Comparison of ENCODE assay signal across 15 mouse cellular contexts in genomic region chr3:51590207-51590892, GRCm38 (mm10). TPM values are rescaled to one million over a fixed set of nuclear protein-coding genes. Genes with fewer than 3 reads are reported as not detected.
A peak's percentile ranks its signal among the peaks of the same experiment; 100 is the strongest.
DNase-seq lines count a peak whose midpoint lies in the region; ATAC-seq and TF ChIP-seq lines count a peak whose summit lies in the region.
"Had no signal": no experiment of that assay in that cellular context is flagged by ENCODE, and none has a peak within 500 bp of the region (broad histone marks: within the 10 kb centered on the region; RNA-seq: fewer than 3 reads in every experiment).

No protein-coding gene starts in this region.

- no peak for DNase-seq in kidney, adult 9 months
- no peak for DNase-seq in embryonic facial prominence, embryonic 10.5 days (ENCODE audit: low spot score)
- DNase-seq in midbrain, postnatal 0 days (ENCODE audit: low spot score), result peak; percentile 63
- DNase-seq in layer of hippocampus, adult 9-11 months, result no peak
- no peak for DNase-seq in B cell, adult 2 months
- no peak for DNase-seq in lung, postnatal 36 days
- DNase-seq: adrenal gland, postnatal 25 days; cerebellum, adult 8-10 months; heart, adult 11 months; lung, adult 18-20 months; right cerebral cortex, postnatal 14 days had no signal

- no peak overlapping the region for H3K9ac ChIP-seq in kidney, embryonic 14.5 days (ENCODE audit: low read depth, low read length)
- H3K9ac ChIP-seq in hindbrain, embryonic 12.5 days, result no peak overlapping the region
- no peak overlapping the region for H3K9ac ChIP-seq in midbrain, postnatal 0 days (replicated peaks; ENCODE audit: low read length, poor library complexity, severe bottlenecking)

- no peak for TF ChIP-seq CTCF in midbrain, postnatal 0 days (IDR thresholded peaks at IDR 0.05)

- ATAC-seq in kidney, embryonic 14.5 days (ENCODE audit: low FRiP score, low TSS enrichment), result peak; percentile 46; the same call in 1 of the 2 replicates
- ATAC-seq in hindbrain, embryonic 12.5 days (ENCODE audit: low FRiP score), result peak; percentile 92
- peak; percentile 92 for ATAC-seq in midbrain, postnatal 0 days (ENCODE audit: low FRiP score)
- ATAC-seq: inflammation-experienced regulatory T-cells, adult 6 months had no signal

- no peak overlapping the region for H3K4me3 ChIP-seq in kidney, embryonic 14.5 days (ENCODE audit: low read length)
- peak overlapping the region; percentile 13; the same call in 1 of the 2 replicates for H3K4me3 ChIP-seq in embryonic facial prominence, embryonic 10.5 days
- H3K4me3 ChIP-seq in hindbrain, embryonic 12.5 days, result no peak overlapping the region
- H3K4me3 ChIP-seq in midbrain, postnatal 0 days (ENCODE audit: low read depth, low read length), result no peak overlapping the region
- H3K4me3 ChIP-seq: erythroblast, embryonic 14.5 days had no signal

- no peaks in the 10 kb centered on the region for H3K27me3 ChIP-seq in kidney, embryonic 14.5 days (ENCODE audit: control insufficient read depth, insufficient read depth, low read length)
- H3K27me3 ChIP-seq in embryonic facial prominence, embryonic 10.5 days (replicated peaks; ENCODE audit: low read depth, poor library complexity, severe bottlenecking), result 0 out of 2 replicates have a peak, but pooled peaks cover 4% of the 10 kb centered on the region
- H3K27me3 ChIP-seq in hindbrain, embryonic 12.5 days, result 0 out of 2 replicates have a peak, but pooled peaks cover under 1% of the 10 kb centered on the region
- H3K27me3 ChIP-seq in midbrain, postnatal 0 days (ENCODE audit: insufficient read depth, low read length), result no peaks in the 10 kb centered on the region

- H3K27ac ChIP-seq in kidney, embryonic 14.5 days (ENCODE audit: low read depth, low read length), result no peak overlapping the region
- H3K27ac ChIP-seq in embryonic facial prominence, embryonic 10.5 days (replicated peaks), result no peak overlapping the region
- no peak overlapping the region; the same call in 1 of the 2 replicates for H3K27ac ChIP-seq in hindbrain, embryonic 12.5 days
- H3K27ac ChIP-seq in midbrain, postnatal 0 days (ENCODE audit: low read depth, low read length), result peak overlapping the region; percentile 21; the same call in 1 of the 2 replicates

- 46% methylated on average over 15 of the region's 15 CpGs for WGBS in kidney, embryonic 14.5 days
- 33% methylated on average over 15 of the region's 15 CpGs for WGBS in embryonic facial prominence, embryonic 10.5 days
- 30% methylated on average over 15 of the region's 15 CpGs for WGBS in hindbrain, embryonic 12.5 days
- 22% methylated on average over 15 of the region's 15 CpGs for WGBS in midbrain, postnatal 0 days

- no peaks in the 10 kb centered on the region for H3K4me1 ChIP-seq in kidney, embryonic 14.5 days (ENCODE audit: control insufficient read depth, insufficient read depth, low read length)
- H3K4me1 ChIP-seq in embryonic facial prominence, embryonic 10.5 days, result peaks cover 10% of the 10 kb centered on the region; the same call in 1 of the 2 replicates
- H3K4me1 ChIP-seq in hindbrain, embryonic 12.5 days, result peaks cover 12% of the 10 kb centered on the region
- H3K4me1 ChIP-seq in midbrain, postnatal 0 days (ENCODE audit: insufficient read depth, low read length), result 0 out of 2 replicates have a peak, but pooled peaks cover 3% of the 10 kb centered on the region

- H3K9me3 ChIP-seq in kidney, embryonic 14.5 days (ENCODE audit: control insufficient read depth, low read length), result no peaks in the 10 kb centered on the region
- H3K9me3 ChIP-seq in embryonic facial prominence, embryonic 10.5 days, result no peaks in the 10 kb centered on the region
- H3K9me3 ChIP-seq in hindbrain, embryonic 12.5 days (replicated peaks), result no peaks in the 10 kb centered on the region
- H3K9me3 ChIP-seq in midbrain, postnatal 0 days (ENCODE audit: low read length), result no peaks in the 10 kb centered on the region

- no peaks in the 10 kb centered on the region for H3K36me3 ChIP-seq in kidney, embryonic 14.5 days (ENCODE audit: control insufficient read depth, insufficient read depth, low read length)
- H3K36me3 ChIP-seq in embryonic facial prominence, embryonic 10.5 days (replicated peaks), result no peaks in the 10 kb centered on the region
- no peaks in the 10 kb centered on the region for H3K36me3 ChIP-seq in hindbrain, embryonic 12.5 days
- no peaks in the 10 kb centered on the region for H3K36me3 ChIP-seq in midbrain, postnatal 0 days (ENCODE audit: insufficient read depth, low read length)

- H3K4me2 ChIP-seq in kidney, embryonic 14.5 days (replicated peaks; ENCODE audit: low read depth, low read length), result no peak overlapping the region
- peak overlapping the region; percentile 41 for H3K4me2 ChIP-seq in hindbrain, embryonic 12.5 days (replicated peaks)
- peak overlapping the region; percentile 23 for H3K4me2 ChIP-seq in midbrain, postnatal 0 days (ENCODE audit: low read depth, low read length, poor library complexity, severe bottlenecking)

RNA-seq across cellular contexts. Expression of gene Setd7, which starts 29.7 kb away (rescaled TPM):
- polyA plus RNA-seq in kidney, embryonic 14.5 days (2014; fragmentation: Nextera tagmentation; extraction: Ambion mirVana), result 4.3 and 4.7 TPM in 2 replicates
- 4.2 and 5.1 TPM in 2 replicates for polyA plus RNA-seq in embryonic facial prominence, embryonic 10.5 days (2016; fragmentation: Nextera tagmentation; extraction: Ambion mirVana)
- polyA plus RNA-seq in hindbrain, embryonic 12.5 days (2016; fragmentation: Nextera tagmentation; extraction: Ambion mirVana), result 4.5 and 5.0 TPM in 2 replicates
- total RNA-seq in midbrain, postnatal 0 days (2014; rRNA removed), result 11.7 and 16.1 TPM in 2 replicates
- polyA plus RNA-seq in midbrain, postnatal 0 days (2015; fragmentation: Nextera tagmentation; extraction: Ambion mirVana), result 1.1 and 2.7 TPM in 2 replicates
